Mouse (Mus musculus) testis, adult 2 months (tissue): ENCODE data around the gene Slc6a14.

Experiments
- CTCF ChIP-seq: fragments of 200-500 bp; IDR thresholded peaks from 2 replicates; pipeline ENCODE4 v1.5.1; 2012; ENCODE audit warnings: low read depth, mild to moderate bottlenecking, inconsistent platforms, low read length, moderate library complexity; ENCODE audit not compliant: control insufficient read depth, insufficient read depth, insufficient replicate concordance
- POLR2A ChIP-seq: fragments of 200-500 bp; IDR thresholded peaks from 2 replicates; pipeline ENCODE4 v1.6.1; 2012; ENCODE audit warnings: low read depth, mild to moderate bottlenecking, inconsistent platforms, low read length, moderate library complexity; ENCODE audit not compliant: control insufficient read depth

DNA sequence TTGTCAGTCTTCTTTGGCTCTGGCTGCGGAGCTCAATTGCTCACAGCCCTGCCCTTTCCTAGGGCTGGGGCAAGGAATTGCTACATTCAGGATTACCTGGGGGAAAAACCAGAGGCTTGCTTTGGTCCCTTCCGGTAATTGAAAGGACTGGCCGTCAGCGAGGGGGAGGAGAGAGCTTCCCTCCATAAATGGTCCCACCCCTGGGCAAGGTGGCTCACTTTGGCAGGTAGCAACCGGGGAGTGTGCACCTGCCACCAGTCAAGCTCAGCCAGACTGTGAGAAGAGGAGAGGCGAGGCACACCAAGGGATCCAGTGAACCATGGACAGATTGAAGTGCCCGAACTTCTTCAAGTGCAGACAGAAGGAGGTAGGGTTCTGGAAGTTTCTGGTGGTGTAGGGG lies at the start of gene Slc6a14:
- TF ChIP-seq CTCF, result no peak
- no peak for TF ChIP-seq POLR2A
